Mouse (Mus musculus): Measurements from ENCODE around the gene Rps19. TPM values are rescaled to one million over a fixed set of nuclear protein-coding genes. Genes with fewer than 3 reads are reported as not detected.
A peak's percentile ranks its signal among the peaks of the same experiment; 100 is the strongest.

Gene Rps19
- total and polyA plus RNA-seq, 3 experiments: 1,739 to 4,140 (median 2,094) TPM

DNA sequence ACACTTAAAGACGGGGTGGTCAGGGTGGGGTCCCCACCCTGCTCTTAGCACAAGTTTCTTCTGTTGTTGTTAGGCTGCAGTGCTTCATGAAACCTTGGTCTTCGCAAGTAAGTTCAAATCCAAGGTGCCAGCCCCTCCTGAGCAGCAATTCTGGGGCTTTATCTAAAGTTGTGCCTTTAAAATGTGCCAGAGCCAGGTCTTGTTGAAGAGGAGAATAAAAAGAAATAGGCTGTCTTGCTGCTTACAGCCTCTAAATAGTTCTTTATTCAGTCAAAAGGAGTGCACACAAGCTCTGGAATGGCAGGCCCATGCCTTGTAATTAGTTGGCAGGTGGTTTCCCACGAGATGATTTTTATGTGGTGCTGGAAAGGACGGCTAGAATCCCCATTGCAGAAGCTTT, 2.9 kb downstream of the Rps19 start:
- Histone ChIP-seq H3K36me3 (replicated peaks in 1 of 2; ENCODE audit: control insufficient read depth in 1 of 2, insufficient read depth in 1 of 2, low read length in 1 of 2) (peaks cover 51 to 62% of the 10 kb centered on the region in 2 experiments), H3K79me2 (replicated peaks; ENCODE audit: control insufficient read depth, extremely low read depth, insufficient read depth, poor library complexity, severe bottlenecking) (peaks cover 42% of the 10 kb centered on the region), H3K9ac (ENCODE audit: insufficient read depth, low read depth) (peak overlapping the region; percentile 100), H3K27ac (ENCODE audit: insufficient read depth, low read depth) (peak overlapping the region; percentile 29; the same call in 1 of the 2 replicates), H3K4me1 (ENCODE audit: control insufficient read depth in 1 of 2, insufficient read depth in 2 of 2) (peaks cover 0 to 50% of the 10 kb centered on the region in 2 experiments; a peak in 2 of 4 replicates), H3K4me2 (ENCODE audit: insufficient read depth, low read depth, poor library complexity, severe bottlenecking) (peak overlapping the region; percentile 94), H3K27me3 (replicated peaks) (no peaks in the 10 kb centered on the region), H3K4me3 (replicated peaks in 1 of 3; ENCODE audit: low read depth in 2 of 3, low read length in 2 of 3, poor library complexity in 1 of 3) (peak overlapping the region; percentile 99 to 100 (median 100)), H3K9me3 (replicated peaks; ENCODE audit: low read length) (no peaks in the 10 kb centered on the region)
- DNase-seq (ENCODE audit: extremely low read depth): no peak
- dilution Hi-C loops (cut with MboI; ENCODE audit: extremely low pct_ligation_motif_present, extremely low pct_unique_long_range_greater_than_20kb, low sequenced_read_pairs): no loop called here
- in situ Hi-C loops (cut with MboI; ENCODE audit: low pct_ligation_motif_present, low pct_unique_long_range_greater_than_20kb, low sequenced_read_pairs): loop anchor here (5.0 kb wide), 1 partner anchor 65 kb away; no protein-coding TSS in a partner anchor
- no peak for TF ChIP-seq USF1 (IDR thresholded peaks at IDR 0.05; ENCODE audit: low read depth, low read length)
- TF ChIP-seq JUN (IDR thresholded peaks at IDR 0.05; ENCODE audit: insufficient read depth, low read depth, low read length): no peak
- TF ChIP-seq JUND (conservative IDR thresholded peaks at IDR 0.05; ENCODE audit: low read depth, low read length): no peak
- TF ChIP-seq MAZ (IDR thresholded peaks at IDR 0.05; ENCODE audit: low read depth, low read length): no peak
- no peak for TF ChIP-seq RCOR1 (conservative IDR thresholded peaks at IDR 0.05; ENCODE audit: low read depth, low read length)
- TF ChIP-seq POLR2AphosphoS2 (IDR thresholded peaks at IDR 0.05; ENCODE audit: low read depth, low read length): no peak
- TF ChIP-seq CTCF (conservative IDR thresholded peaks at IDR 0.05 in 1 of 2, IDR thresholded peaks at IDR 0.05 in 1 of 2; ENCODE audit: low read depth in 2 of 2, low read length in 2 of 2): no peak

DNA sequence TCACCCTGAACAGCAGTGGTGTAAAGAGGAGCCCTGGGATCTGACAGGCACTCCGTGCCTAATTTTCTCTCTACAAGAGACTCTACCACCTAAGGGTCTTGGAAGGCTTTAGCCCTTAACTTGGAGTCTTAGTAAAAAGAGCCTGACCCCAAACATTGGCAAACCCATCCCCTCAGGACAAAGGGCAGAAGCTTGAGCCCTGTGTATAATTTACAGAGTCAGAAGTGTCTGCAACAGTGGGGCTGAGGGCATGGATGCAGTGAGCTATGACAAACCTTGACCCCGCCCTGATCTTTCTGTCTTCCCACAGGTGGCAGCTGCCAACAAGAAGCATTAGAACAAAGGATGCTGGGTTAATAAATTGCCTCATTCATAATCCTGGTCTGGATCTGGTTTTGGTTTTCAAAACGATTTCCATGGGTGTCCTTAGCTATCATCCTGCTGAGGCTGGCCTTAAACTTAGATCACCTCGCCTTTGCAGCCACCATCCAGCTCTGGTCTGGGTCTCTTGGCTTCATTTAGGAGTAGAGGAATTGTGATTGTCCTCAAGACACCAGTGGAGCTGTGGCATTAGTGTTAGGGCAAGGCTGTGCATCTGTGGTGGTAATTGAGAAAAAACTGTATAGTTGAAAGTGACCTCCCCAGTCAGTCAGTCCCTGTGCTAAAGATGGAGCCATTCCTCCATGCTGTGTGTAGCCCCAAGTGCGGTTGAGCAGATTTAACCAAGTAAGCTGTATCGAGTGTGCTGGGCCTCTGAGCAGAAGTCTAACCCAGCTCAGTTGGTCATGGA, 5.5 kb downstream of the Rps19 start:
- peaks cover 3 to 72% of the 10 kb centered on the region in 2 experiments; a peak in 3 of 4 replicates for H3K4me1 ChIP-seq (ENCODE audit: control insufficient read depth in 1 of 2, insufficient read depth in 2 of 2)
- no peak overlapping the region for H3K4me2 ChIP-seq (ENCODE audit: insufficient read depth, low read depth, poor library complexity, severe bottlenecking)
- H3K36me3 ChIP-seq (replicated peaks in 1 of 2; ENCODE audit: control insufficient read depth in 1 of 2, insufficient read depth in 1 of 2, low read length in 1 of 2): peaks cover 51 to 62% of the 10 kb centered on the region in 2 experiments
- no peaks in the 10 kb centered on the region for H3K27me3 ChIP-seq (replicated peaks)
- peaks cover 40% of the 10 kb centered on the region for H3K79me2 ChIP-seq (replicated peaks; ENCODE audit: control insufficient read depth, extremely low read depth, insufficient read depth, poor library complexity, severe bottlenecking)
- in situ Hi-C loops (cut with MboI; ENCODE audit: low pct_ligation_motif_present, low pct_unique_long_range_greater_than_20kb, low sequenced_read_pairs): loop anchor here (5.0 kb wide), 1 partner anchor 63 kb away; no protein-coding TSS in a partner anchor
- no peak for TF ChIP-seq MAZ (IDR thresholded peaks at IDR 0.05; ENCODE audit: low read depth, low read length)
- TF ChIP-seq POLR2A (IDR thresholded peaks at IDR 0.05; ENCODE audit: low read depth, low read length): peak; percentile 4
- no peak overlapping the region for H3K9ac ChIP-seq (ENCODE audit: insufficient read depth, low read depth)
- dilution Hi-C loops (cut with MboI; ENCODE audit: extremely low pct_ligation_motif_present, extremely low pct_unique_long_range_greater_than_20kb, low sequenced_read_pairs): no loop called here
- no peak for DNase-seq (ENCODE audit: extremely low read depth)
- H3K9me3 ChIP-seq (replicated peaks; ENCODE audit: low read length): no peaks in the 10 kb centered on the region
- H3K4me3 ChIP-seq (replicated peaks in 1 of 3; ENCODE audit: low read depth in 2 of 3, low read length in 2 of 3, poor library complexity in 1 of 3): no peak overlapping the region
- 0 out of 2 replicates have a peak overlapping the region, but pooled peaks have one; percentile 8 for H3K27ac ChIP-seq (ENCODE audit: insufficient read depth, low read depth)

DNA sequence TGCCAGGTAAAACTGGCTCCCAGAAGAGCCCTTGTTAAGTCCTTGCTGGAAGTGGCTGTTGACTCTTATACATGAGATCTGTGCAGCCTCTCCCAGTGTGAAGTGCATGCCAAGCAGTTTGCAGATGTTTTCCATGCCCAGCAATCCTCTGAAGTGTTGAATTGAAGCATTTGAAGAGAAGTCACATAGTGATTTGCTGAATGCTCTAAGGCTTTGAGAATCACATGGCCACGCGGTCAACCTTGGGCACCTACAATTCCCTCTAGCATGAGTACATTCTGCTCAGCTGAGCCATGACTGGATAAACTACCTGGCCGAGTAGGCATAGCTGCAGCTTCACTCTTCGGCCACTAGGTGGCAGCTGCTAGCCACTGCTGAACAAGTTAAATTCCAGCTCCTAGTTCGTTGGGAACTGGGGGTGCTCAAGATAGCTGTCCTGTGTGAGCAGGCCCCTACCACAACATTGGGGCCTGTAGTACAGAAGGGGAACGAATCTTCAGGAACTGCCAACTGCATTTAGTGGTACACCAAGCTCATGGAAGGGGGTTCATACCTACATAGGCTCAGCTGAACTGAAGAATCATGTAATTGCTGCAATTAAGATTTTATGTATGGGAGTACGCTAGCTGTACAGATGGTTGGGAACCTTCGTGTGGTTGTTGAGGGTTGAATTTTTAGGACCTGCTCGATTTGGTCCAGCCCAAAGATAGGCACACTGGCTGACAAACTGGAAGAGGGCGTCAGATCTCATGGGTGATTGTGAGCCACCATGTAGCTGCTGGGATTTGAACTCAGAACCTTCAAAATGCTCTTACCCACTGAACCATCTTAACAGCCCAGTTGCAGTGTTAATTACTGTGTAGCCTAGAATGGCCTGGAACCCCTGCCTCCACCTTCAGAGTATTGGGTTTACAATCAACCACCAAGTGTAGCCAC, 6.4 kb downstream of the Rps19 start:
- in situ Hi-C loops (cut with MboI; ENCODE audit: low pct_ligation_motif_present, low pct_unique_long_range_greater_than_20kb, low sequenced_read_pairs) (no loop called here), dilution Hi-C loops (cut with MboI; ENCODE audit: extremely low pct_ligation_motif_present, extremely low pct_unique_long_range_greater_than_20kb, low sequenced_read_pairs) (no loop called here)
- H3K27ac ChIP-seq (ENCODE audit: insufficient read depth, low read depth): peak overlapping the region; percentile 8; the same call in 1 of the 2 replicates
- H3K79me2 ChIP-seq (replicated peaks; ENCODE audit: control insufficient read depth, extremely low read depth, insufficient read depth, poor library complexity, severe bottlenecking): peaks cover 30% of the 10 kb centered on the region
- peaks cover 3 to 80% of the 10 kb centered on the region in 2 experiments; a peak in 3 of 4 replicates for H3K4me1 ChIP-seq (ENCODE audit: control insufficient read depth in 1 of 2, insufficient read depth in 2 of 2)
- no peak overlapping the region for H3K4me2 ChIP-seq (ENCODE audit: insufficient read depth, low read depth, poor library complexity, severe bottlenecking)
- H3K9me3 ChIP-seq (replicated peaks; ENCODE audit: low read length): peaks cover 4% of the 10 kb centered on the region
- H3K27me3 ChIP-seq (replicated peaks): no peaks in the 10 kb centered on the region
- H3K36me3 ChIP-seq (replicated peaks in 1 of 2; ENCODE audit: control insufficient read depth in 1 of 2, insufficient read depth in 1 of 2, low read length in 1 of 2): peaks cover 50 to 57% of the 10 kb centered on the region in 2 experiments
- peak; percentile 82 for DNase-seq (ENCODE audit: extremely low read depth)
- H3K4me3 ChIP-seq (replicated peaks in 1 of 3; ENCODE audit: low read depth in 2 of 3, low read length in 2 of 3, poor library complexity in 1 of 3): no peak overlapping the region
- no peak overlapping the region for H3K9ac ChIP-seq (ENCODE audit: insufficient read depth, low read depth)
- TF ChIP-seq MAFK (IDR thresholded peaks at IDR 0.05; ENCODE audit: insufficient replicate concordance, low read length) (peak; percentile 69; the same call in 1 of the 2 replicates), IRF4 (IDR thresholded peaks at IDR 0.05; ENCODE audit: low read depth, low read length) (peak; percentile 49), PAX5 (IDR thresholded peaks at IDR 0.05; ENCODE audit: low read length) (no peak), SIN3A (IDR thresholded peaks at IDR 0.05; ENCODE audit: low read length) (peak; percentile 79), POLR2A (IDR thresholded peaks at IDR 0.05; ENCODE audit: low read depth, low read length) (peak; percentile 24), ETS1 (conservative IDR thresholded peaks at IDR 0.05; ENCODE audit: low read depth, low read length) (peak; percentile 45), SMC3 (IDR thresholded peaks at IDR 0.05; ENCODE audit: low read depth, low read length) (peak; percentile 84), CTCF (conservative IDR thresholded peaks at IDR 0.05 in 1 of 2, IDR thresholded peaks at IDR 0.05 in 1 of 2; ENCODE audit: low read depth in 2 of 2, low read length in 2 of 2) (peak; percentile 93 to 97), EP300 (IDR thresholded peaks at IDR 0.05; ENCODE audit: low read length) (peak; percentile 46; the same call in 1 of the 2 replicates), ELF1 (IDR thresholded peaks at IDR 0.05; ENCODE audit: low read depth, low read length) (peak; percentile 55; the same call in 1 of the 2 replicates), CHD2 (IDR thresholded peaks at IDR 0.05; ENCODE audit: low read length) (peak; percentile 72; the same call in 1 of the 2 replicates), ZKSCAN1 (IDR thresholded peaks at IDR 0.05; ENCODE audit: borderline replicate concordance, low read depth, low read length) (no peak), NRF1 (IDR thresholded peaks at IDR 0.05; ENCODE audit: low read depth, low read length) (0 out of 2 replicates have a peak, but pooled peaks have one; percentile 39), USF2 (conservative IDR thresholded peaks at IDR 0.05; ENCODE audit: low read depth, low read length) (no peak)
